Mouse (Mus musculus) kidney, embryonic 14.5 days (tissue): ENCODE results near the gene Dtnb. TPM values are rescaled to one million over a fixed set of nuclear protein-coding genes. Genes with fewer than 3 reads are reported as not detected.

Experiments used
- ATAC-seq: fragments of 200-750 bp; cut with Nextera tagmentation; 2 replicates; pipeline ENCODE4 v1.8.0; 2017; ENCODE audit warnings: moderate number of reproducible peaks, mild to moderate bottlenecking, moderate TSS enrichment, moderate library complexity; ENCODE audit not compliant: low FRiP score, low TSS enrichment
- H3K27ac ChIP-seq: fragments of 300-500 bp; sonication (generic); 2 replicates; pipeline ENCODE4 v1.5.1; 2014; ENCODE audit warnings: low read depth, mild to moderate bottlenecking, low read length, moderate library complexity, mixed read lengths
- H3K27me3 ChIP-seq: fragments of 300-500 bp; sonication (generic); 2 replicates; pipeline ENCODE4 v1.6.1; 2014; ENCODE audit warnings: mild to moderate bottlenecking, low read length; ENCODE audit not compliant: control insufficient read depth, insufficient read depth
- H3K36me3 ChIP-seq: fragments of 300-500 bp; sonication (generic); 2 replicates; pipeline ENCODE4 v1.6.1; 2014; ENCODE audit warnings: low read length, mixed read lengths; ENCODE audit not compliant: control insufficient read depth, insufficient read depth
- H3K4me1 ChIP-seq: fragments of 300-500 bp; sonication (generic); 2 replicates; pipeline ENCODE4 v1.6.1; 2014; ENCODE audit warnings: low read length, mixed read lengths; ENCODE audit not compliant: control insufficient read depth, insufficient read depth
- H3K4me2 ChIP-seq: fragments of 300-500 bp; sonication (generic); replicated peaks from 2 replicates; pipeline ENCODE4 v1.6.1; 2014; ENCODE audit warnings: low read depth, mild to moderate bottlenecking, low read length
- H3K4me3 ChIP-seq: fragments of 300-500 bp; sonication (generic); 2 replicates; pipeline ENCODE4 v1.5.1; 2014; ENCODE audit warnings: mild to moderate bottlenecking, low read length
- H3K9ac ChIP-seq: fragments of 300-500 bp; sonication (generic); 2 replicates; pipeline ENCODE4 v1.6.1; 2014; ENCODE audit warnings: low read depth, mild to moderate bottlenecking, low read length, moderate library complexity
- H3K9me3 ChIP-seq: fragments of 300-500 bp; sonication (generic); 2 replicates; pipeline ENCODE4 v1.6.1; 2016; ENCODE audit warnings: low read length; ENCODE audit not compliant: control insufficient read depth
- WGBS: fragments of 180-500 bp; shearing (Covaris S2); extraction: QIAGEN DNeasy Blood & Tissue Kit; methylation state at CpG from one replicate; pipeline ENCODE4 v1.1.7; 2014; 5-methylcytosine and 5-hydroxymethylcytosine counted together
- polyA plus RNA-seq: library from polyadenylated mRNA; unstranded; fragments of >200 nt; fragmentation: Nextera tagmentation; extraction: Ambion mirVana; gene quantifications from 2 replicates; pipeline ENCODE4 v1.2.1, GENCODE M21; 2014

Dtnb gene
- polyA plus RNA-seq, 1 experiment from 2014 or later: 59.5 TPM

- Histone ChIP-seq H3K27ac (no peak overlapping the region), H3K4me1 (0 out of 2 replicates have a peak, but pooled peaks cover 8% of the 10 kb centered on the region), H3K9ac (no peak overlapping the region), H3K9me3 (no peaks in the 10 kb centered on the region), H3K36me3 (0 out of 2 replicates have a peak, but pooled peaks cover 5% of the 10 kb centered on the region), H3K4me3 (no peak overlapping the region), H3K27me3 (no peaks in the 10 kb centered on the region), H3K4me2 (no peak overlapping the region)
- 74% methylated on average over 4 of the region's 4 CpGs for WGBS
- ATAC-seq: no peak
Observed at GRCm38 (mm10) chr12:3585525-3585924, 13.3 kb downstream of the Dtnb start.

GRCm38 (mm10) chr12:3587010-3587409, 14.8 kb downstream of the Dtnb start:
- no peak for ATAC-seq
- H3K27ac ChIP-seq: no peak overlapping the region
- H3K9ac ChIP-seq: no peak overlapping the region
- 0 out of 2 replicates have a peak, but pooled peaks cover 8% of the 10 kb centered on the region for H3K4me1 ChIP-seq
- no peaks in the 10 kb centered on the region for H3K27me3 ChIP-seq
- no peaks in the 10 kb centered on the region for H3K9me3 ChIP-seq
- H3K4me2 ChIP-seq: no peak overlapping the region
- no peak overlapping the region for H3K4me3 ChIP-seq
- 88% methylated on average over 1 of the region's 1 CpGs for WGBS
- peaks cover 8% of the 10 kb centered on the region; the same call in 1 of the 2 replicates for H3K36me3 ChIP-seq

- Histone ChIP-seq H3K27me3 (no peaks in the 10 kb centered on the region), H3K4me2 (no peak overlapping the region), H3K4me1 (0 out of 2 replicates have a peak, but pooled peaks cover 7% of the 10 kb centered on the region), H3K27ac (no peak overlapping the region), H3K9me3 (no peaks in the 10 kb centered on the region), H3K36me3 (peaks cover 15% of the 10 kb centered on the region; the same call in 1 of the 2 replicates), H3K9ac (no peak overlapping the region), H3K4me3 (no peak overlapping the region)
- no peak for ATAC-seq
- WGBS: 94% methylated on average over 9 of the region's 9 CpGs
Observed at GRCm38 (mm10) chr12:3590039-3590438, 17.9 kb downstream of the Dtnb start.

GRCm38 (mm10) chr12:3591595-3591994, 19.4 kb downstream of the Dtnb start:
- Histone ChIP-seq H3K27me3 (no peaks in the 10 kb centered on the region), H3K4me1 (no peaks in the 10 kb centered on the region), H3K4me3 (no peak overlapping the region), H3K9ac (no peak overlapping the region), H3K9me3 (no peaks in the 10 kb centered on the region), H3K36me3 (peaks cover 16% of the 10 kb centered on the region; the same call in 1 of the 2 replicates), H3K27ac (no peak overlapping the region), H3K4me2 (no peak overlapping the region)
- 72% methylated on average over 10 of the region's 10 CpGs for WGBS
- no peak for ATAC-seq

- ATAC-seq: no peak
- Histone ChIP-seq H3K4me2 (no peak overlapping the region), H3K27me3 (no peaks in the 10 kb centered on the region), H3K4me3 (no peak overlapping the region), H3K4me1 (no peaks in the 10 kb centered on the region), H3K9me3 (no peaks in the 10 kb centered on the region), H3K36me3 (peaks cover 10% of the 10 kb centered on the region; the same call in 1 of the 2 replicates), H3K9ac (no peak overlapping the region), H3K27ac (no peak overlapping the region)
- 91% methylated on average over 4 of the region's 4 CpGs for WGBS
Observed at GRCm38 (mm10) chr12:3602786-3603185, 30.6 kb downstream of the Dtnb start.

GRCm38 (mm10) chr12:3606202-3606601, 34.0 kb downstream of the Dtnb start:
- Histone ChIP-seq H3K27ac (no peak overlapping the region), H3K36me3 (no peaks in the 10 kb centered on the region), H3K9me3 (no peaks in the 10 kb centered on the region), H3K4me3 (no peak overlapping the region), H3K4me1 (no peaks in the 10 kb centered on the region), H3K9ac (no peak overlapping the region), H3K27me3 (no peaks in the 10 kb centered on the region), H3K4me2 (no peak overlapping the region)
- ATAC-seq: no peak
- WGBS: 85% methylated on average over 7 of the region's 7 CpGs

GRCm38 (mm10) chr12:3609747-3610146, 37.6 kb downstream of the Dtnb start:
- Histone ChIP-seq H3K4me2 (no peak overlapping the region), H3K9ac (no peak overlapping the region), H3K27me3 (no peaks in the 10 kb centered on the region), H3K36me3 (no peaks in the 10 kb centered on the region; the same call in 1 of the 2 replicates), H3K9me3 (no peaks in the 10 kb centered on the region), H3K27ac (no peak overlapping the region), H3K4me3 (no peak overlapping the region), H3K4me1 (0 out of 2 replicates have a peak, but pooled peaks cover 3% of the 10 kb centered on the region)
- no peak for ATAC-seq

- Histone ChIP-seq H3K27ac (no peak overlapping the region), H3K36me3 (no peaks in the 10 kb centered on the region; the same call in 1 of the 2 replicates), H3K4me3 (no peak overlapping the region), H3K9me3 (no peaks in the 10 kb centered on the region), H3K4me1 (0 out of 2 replicates have a peak, but pooled peaks cover 3% of the 10 kb centered on the region), H3K9ac (no peak overlapping the region), H3K4me2 (no peak overlapping the region), H3K27me3 (no peaks in the 10 kb centered on the region)
- 29% methylated on average over 7 of the region's 7 CpGs for WGBS
- no peak for ATAC-seq
Observed at GRCm38 (mm10) chr12:3611871-3612270, 39.7 kb downstream of the Dtnb start.

- H3K9me3 ChIP-seq: no peaks in the 10 kb centered on the region
- ATAC-seq: no peak
- 0 out of 2 replicates have a peak, but pooled peaks cover 3% of the 10 kb centered on the region for H3K4me1 ChIP-seq
- no peaks in the 10 kb centered on the region; the same call in 1 of the 2 replicates for H3K36me3 ChIP-seq
- WGBS: 98% methylated on average over 8 of the region's 8 CpGs
- H3K27me3 ChIP-seq: no peaks in the 10 kb centered on the region
- H3K4me3 ChIP-seq: no peak overlapping the region
- H3K27ac ChIP-seq: no peak overlapping the region
- no peak overlapping the region for H3K9ac ChIP-seq
- H3K4me2 ChIP-seq: no peak overlapping the region
Observed at GRCm38 (mm10) chr12:3615041-3615440, 42.9 kb downstream of the Dtnb start.
